Mouse (Mus musculus): Measurements from ENCODE around the gene Strn4. TPM values are rescaled to one million over a fixed set of nuclear protein-coding genes. Genes with fewer than 3 reads are reported as not detected.

The Strn4 gene
- total RNA-seq, 2 experiments from 2014 or later: 269 to 272 TPM

Other genes with a start within 250 kb of the Strn4 start
- gene Arhgap35, start 200.9 kb upstream of the Strn4 start, total RNA-seq (2021): 100 to 1,000 TPM; 145 to 147 TPM
- not detected for gene Ceacam15, start 140.2 kb upstream of the Strn4 start, total RNA-seq (2021)
- gene Ceacam9, start 94.0 kb upstream of the Strn4 start, total RNA-seq (2021): not detected
- gene Ap2s1, start 77.5 kb upstream of the Strn4 start, total RNA-seq (2021): 100 to 1,000 TPM; 350 to 351 TPM
- 1 to 10 TPM; 3.9 to 4.3 TPM for gene Slc1a5, start 34.5 kb upstream of the Strn4 start, total RNA-seq (2021)
- gene Fkrp, start 843 bp downstream of the Strn4 start, total RNA-seq (2021): 10 to 100 TPM; 49.9 to 51.7 TPM
- 1 to 10 TPM; 6.4 to 6.8 TPM for gene Prkd2, start 27.0 kb downstream of the Strn4 start, total RNA-seq (2021)
- gene Dact3, start 59.4 kb downstream of the Strn4 start, total RNA-seq (2021): 100 to 1,000 TPM; 103 TPM
- under 1 TPM; 0.73 to 0.81 TPM for gene Gng8, start 75.9 kb downstream of the Strn4 start, total RNA-seq (2021)
- gene Ptgir, start 90.6 kb downstream of the Strn4 start, total RNA-seq (2021): under 1 TPM in 1 of 2 experiments, not detected in 1; 0.17 TPM
- gene Calm3, start 108.2 kb downstream of the Strn4 start, total RNA-seq (2021): 1,000 to 10,000 TPM; 2,071 to 2,081 TPM
- gene Pnmal2, start 128.8 kb downstream of the Strn4 start, total RNA-seq (2021): 100 to 1,000 TPM; 210 to 223 TPM
- gene Pnmal1, start 143.8 kb downstream of the Strn4 start, total RNA-seq (2021): 10 to 100 TPM; 68.6 to 68.8 TPM
- gene Gm42372, start 167.2 kb downstream of the Strn4 start, total RNA-seq (2021): 10 to 100 TPM; 52.6 to 57.6 TPM
- 1 to 10 TPM; 3.0 to 3.3 TPM for gene Ccdc8, start 176.8 kb downstream of the Strn4 start, total RNA-seq (2021)
- 100 to 1,000 TPM; 157 to 162 TPM for gene Ppp5c, start 212.0 kb downstream of the Strn4 start, total RNA-seq (2021)
- gene Hif3a, start 246.5 kb downstream of the Strn4 start, total RNA-seq (2021): 10 to 100 TPM in 1 of 2 experiments, 1 to 10 TPM in 1; 6.5 to 16.9 TPM

Measured in left cerebral cortex, postnatal 10 days (tissue).